ENCODE assay signal across 16 mouse cellular contexts in genomic region chr5:131898048-131898638, GRCm38 (mm10).
DNase-seq lines count a peak whose midpoint lies in the region; ATAC-seq and TF ChIP-seq lines count a peak whose summit lies in the region.
"Had no signal": no experiment of that assay in that cellular context is flagged by ENCODE, and none has a peak within 500 bp of the region (broad histone marks: within the 10 kb centered on the region; RNA-seq: fewer than 3 reads in every experiment).

No protein-coding gene starts in this region.

- peak overlapping the region; percentile 62; the same call in 1 of the 2 replicates for H3K27ac ChIP-seq in embryonic facial prominence, embryonic 13.5 days
- H3K27ac ChIP-seq in kidney, adult 2 months (ENCODE audit: insufficient read depth, low read depth, low read length) = no peak overlapping the region
- H3K27ac ChIP-seq: forebrain, embryonic 12.5 days; neural tube, embryonic 13.5 days had no signal

- no peak for TF ChIP-seq CTCF in kidney, adult 2 months (conservative IDR thresholded peaks at IDR 0.05; ENCODE audit: insufficient read depth, insufficient read length, low read depth, low read length)

- H3K9me3 ChIP-seq in embryonic facial prominence, embryonic 13.5 days = no peaks in the 10 kb centered on the region
- H3K9me3 ChIP-seq: forebrain, embryonic 12.5 days; neural tube, embryonic 13.5 days had no signal

- no peaks in the 10 kb centered on the region for H3K27me3 ChIP-seq in embryonic facial prominence, embryonic 13.5 days
- H3K27me3 ChIP-seq in kidney, adult 2 months (replicated peaks; ENCODE audit: control insufficient read depth, insufficient read depth, low read length) = no peaks in the 10 kb centered on the region
- H3K27me3 ChIP-seq: forebrain, embryonic 12.5 days; neural tube, embryonic 13.5 days had no signal

- no peak overlapping the region for H3K4me2 ChIP-seq in embryonic facial prominence, embryonic 13.5 days
- H3K4me2 ChIP-seq: forebrain, embryonic 12.5 days; liver, embryonic 11.5 days; neural tube, embryonic 13.5 days had no signal

- WGBS in embryonic facial prominence, embryonic 13.5 days = 61% methylated on average over 4 of the region's 4 CpGs
- 63% methylated on average over 4 of the region's 4 CpGs for WGBS in kidney, adult 2 months

- ATAC-seq in embryonic facial prominence, embryonic 13.5 days (ENCODE audit: insufficient number of reproducible peaks, insufficient read depth, low FRiP score, low TSS enrichment, low read depth) = no peak

- peaks cover 9% of the 10 kb centered on the region for H3K4me1 ChIP-seq in embryonic facial prominence, embryonic 13.5 days
- H3K4me1 ChIP-seq in kidney, adult 2 months (ENCODE audit: control insufficient read depth, insufficient read depth, low read length) = no peaks in the 10 kb centered on the region
- H3K4me1 ChIP-seq: forebrain, embryonic 12.5 days had no signal

- no peak overlapping the region for H3K4me3 ChIP-seq in embryonic facial prominence, embryonic 13.5 days
- no peak overlapping the region for H3K4me3 ChIP-seq in kidney, adult 2 months (ENCODE audit: insufficient read depth, low read depth, low read length)
- H3K4me3 ChIP-seq: forebrain, embryonic 12.5 days; neural tube, embryonic 13.5 days had no signal

- no peak for TF ChIP-seq POLR2A in kidney, adult 2 months (IDR thresholded peaks at IDR 0.05; ENCODE audit: low read depth, low read length)

- no peak overlapping the region for H3K9ac ChIP-seq in embryonic facial prominence, embryonic 13.5 days
- H3K9ac ChIP-seq: forebrain, embryonic 12.5 days; neural tube, embryonic 13.5 days had no signal

- DNase-seq in fat pad, adult 2 months (ENCODE audit: extremely low read depth, low read depth, low spot score) = peak; percentile 97
- DNase-seq in lung, adult 18-20 months = peak; percentile 40 to 64
- peak; percentile 72 for DNase-seq in lung, postnatal 36 days
- DNase-seq in cerebellum, postnatal 14 days = no peak
- no peak for DNase-seq in ovary, postnatal 14 days (ENCODE audit: low spot score)
- no peak for DNase-seq in kidney, adult 2 months
- DNase-seq: adrenal gland, adult 8-10 months; cerebellum, adult 8-10 months; embryo, embryonic 11 days; kidney, postnatal 25 days; thymus, postnatal 25 days had no signal

- no peaks in the 10 kb centered on the region for H3K36me3 ChIP-seq in embryonic facial prominence, embryonic 13.5 days
- H3K36me3 ChIP-seq in kidney, adult 2 months (ENCODE audit: control insufficient read depth, insufficient read depth, low read length) = no peaks in the 10 kb centered on the region
- H3K36me3 ChIP-seq: forebrain, embryonic 12.5 days; G1E; neural tube, embryonic 13.5 days had no signal

Comparison
In these comparisons a context has a peak if more than half of its experiments do, and no peak if none do; other contexts are left out.
1. DNase-seq: peak in fat pad, adult 2 months (single experiment), lung, adult 18-20 months (2 of 2) and lung, postnatal 36 days (single experiment); none in cerebellum, postnatal 14 days (0 of 2), ovary, postnatal 14 days (single experiment) and kidney, adult 2 months (single experiment).